Mouse (Mus musculus) B cell, adult 62 days (primary cell): ENCODE data around the gene Myo1c. TPM values are rescaled to one million over a fixed set of nuclear protein-coding genes. Genes with fewer than 3 reads are reported as not detected.

Experiments
- total RNA-seq: library from RNA; stranded (reverse); gene quantifications from 4 replicates; pipeline ENCODE4 v1.2.4, GENCODE M21; 2023

Myo1c gene
- total RNA-seq = 366 to 421 TPM (median 376 TPM) in 4 replicates

DNA sequence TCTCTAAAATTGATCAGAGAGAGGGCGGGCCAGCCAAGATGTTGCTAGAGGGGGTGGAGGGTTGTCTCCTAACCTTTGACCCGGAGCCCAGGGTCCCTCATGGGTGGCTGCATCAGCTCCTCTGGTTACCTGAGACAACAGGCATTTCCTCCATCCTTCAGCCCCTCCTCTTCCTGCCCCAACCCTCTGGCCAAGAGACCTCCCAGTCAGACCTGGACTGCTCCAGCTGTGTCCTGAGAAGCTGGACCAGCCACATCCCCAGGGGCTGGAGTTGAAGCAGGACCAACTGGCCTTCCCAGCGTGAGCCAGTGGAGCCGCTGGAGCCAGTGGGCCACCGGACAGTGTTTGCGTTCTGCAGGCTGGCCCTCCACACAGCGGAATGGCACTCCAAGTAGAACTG, at the start of gene Myo1c:
TSS of gene Myo1c (plus strand) at position 194 of the 400 bp plus-strand sequence.

DNA sequence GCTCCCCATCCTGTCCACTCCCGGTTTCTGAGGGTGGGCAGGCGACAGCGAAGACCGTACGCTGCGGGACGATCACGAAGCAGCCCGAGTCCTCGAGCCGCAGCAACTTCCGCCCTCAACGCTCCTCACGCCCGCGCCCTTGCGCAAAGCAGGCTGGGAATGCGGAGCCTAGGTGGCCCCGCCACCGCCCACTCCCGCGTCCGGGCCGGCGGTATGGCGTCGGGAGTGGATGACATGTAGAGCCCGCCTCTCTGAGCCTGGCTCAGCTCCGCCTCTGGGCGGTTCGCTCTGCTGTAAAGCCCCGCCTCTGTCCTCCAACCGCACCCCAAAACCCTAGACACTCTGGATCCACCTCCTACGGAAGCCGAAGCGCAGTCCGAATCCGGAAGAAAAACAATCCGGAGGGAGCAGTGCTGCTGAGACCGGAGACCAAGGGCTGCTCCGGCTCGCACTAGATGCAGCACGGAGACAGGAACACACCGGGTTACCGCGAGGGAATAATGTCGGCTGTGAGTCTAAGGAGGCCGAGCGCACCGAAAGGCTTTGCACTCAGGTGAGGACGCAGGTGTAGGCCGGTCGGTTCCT, 19.6 kb upstream of the Myo1c start, which contains the start of gene Inpp5k:
TSS of gene Inpp5k (plus strand) at position 344 of the 585 bp plus-strand sequence.

DNA sequence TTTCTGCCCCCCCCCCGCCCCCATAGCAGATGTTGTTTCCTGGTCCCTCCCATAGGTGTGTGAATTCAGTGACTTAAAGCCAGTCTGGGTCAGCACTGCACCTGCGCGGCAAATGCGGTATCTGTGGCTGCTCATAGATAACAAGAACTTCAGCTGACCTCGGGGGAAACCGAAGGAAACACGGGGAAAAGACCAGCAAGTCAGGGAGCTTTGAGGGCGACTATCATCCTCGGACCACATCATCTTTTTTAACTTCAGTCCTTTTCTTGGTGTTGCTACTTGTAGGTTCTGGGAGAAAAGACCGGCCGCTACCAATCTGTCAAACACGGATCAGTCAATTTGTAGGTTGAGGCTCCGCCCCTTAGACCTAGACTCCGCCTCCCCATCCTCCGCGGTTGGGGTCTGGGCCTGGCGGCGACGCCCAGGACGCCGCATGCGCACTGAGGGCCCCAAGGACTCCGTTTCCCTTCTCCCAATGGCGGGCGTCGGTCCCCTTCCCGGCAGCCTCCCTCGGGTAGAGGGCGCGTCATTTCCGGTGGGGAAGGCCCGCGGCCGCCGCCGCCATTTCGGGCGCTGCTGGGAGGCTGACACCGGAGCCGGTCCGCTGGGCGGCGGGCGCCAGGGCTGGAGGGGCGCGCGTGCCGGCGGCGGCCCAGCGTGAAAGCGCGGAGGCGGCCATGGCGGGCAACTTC, 28.6 kb downstream of the Myo1c start, which contains the start of gene Crk:
TSS of gene Crk (plus strand) at position 513 of the 692 bp plus-strand sequence.

Other genes with a start within 250 kb of the Myo1c start
- 0.66 to 1.2 TPM in 2 of 4 replicates, not detected in the others for gene Serpinf1, start 227.8 kb upstream of the Myo1c start, total RNA-seq
- gene Serpinf2, start 210.9 kb upstream of the Myo1c start, total RNA-seq = 0.52 to 0.94 TPM (median 0.61 TPM) in 3 of 4 replicates, not detected in the other
- gene Wdr81, start 195.8 kb upstream of the Myo1c start, total RNA-seq = 46.7 to 50.6 TPM (median 47.5 TPM) in 4 replicates
- 2.5 to 5.0 TPM (median 4.0 TPM) in 4 replicates for gene Tlcd2, start 188.8 kb upstream of the Myo1c start, total RNA-seq
- gene Prpf8, start 163.7 kb upstream of the Myo1c start, total RNA-seq = 222 to 240 TPM (median 237 TPM) in 4 replicates
- 0.44 to 0.94 TPM (median 0.85 TPM) in 4 replicates for gene Rilp, start 140.4 kb upstream of the Myo1c start, total RNA-seq
- 0.21 to 0.23 TPM (median 0.22 TPM) in 3 of 4 replicates, not detected in the other for gene Scarf1, start 137.0 kb upstream of the Myo1c start, total RNA-seq
- gene Slc43a2, start 118.8 kb upstream of the Myo1c start, total RNA-seq = 44.9 to 66.8 TPM (median 46.5 TPM) in 4 replicates
- 218 to 240 TPM (median 227 TPM) in 4 replicates for gene Pitpna, start 62.4 kb upstream of the Myo1c start, total RNA-seq
- gene Inpp5k, start 19.5 kb upstream of the Myo1c start, total RNA-seq = 105 to 118 TPM (median 111 TPM) in 4 replicates
- 58.8 to 63.8 TPM (median 62.4 TPM) in 4 replicates for gene Crk, start 28.8 kb downstream of the Myo1c start, total RNA-seq
- gene Ywhae, start 82.4 kb downstream of the Myo1c start, total RNA-seq = 209 to 224 TPM (median 217 TPM) in 4 replicates
- not detected in 4 replicates for gene Doc2b, start 145.5 kb downstream of the Myo1c start, total RNA-seq